Mouse (Mus musculus): ENCODE measurements around the gene Mfsd12.

DNA sequence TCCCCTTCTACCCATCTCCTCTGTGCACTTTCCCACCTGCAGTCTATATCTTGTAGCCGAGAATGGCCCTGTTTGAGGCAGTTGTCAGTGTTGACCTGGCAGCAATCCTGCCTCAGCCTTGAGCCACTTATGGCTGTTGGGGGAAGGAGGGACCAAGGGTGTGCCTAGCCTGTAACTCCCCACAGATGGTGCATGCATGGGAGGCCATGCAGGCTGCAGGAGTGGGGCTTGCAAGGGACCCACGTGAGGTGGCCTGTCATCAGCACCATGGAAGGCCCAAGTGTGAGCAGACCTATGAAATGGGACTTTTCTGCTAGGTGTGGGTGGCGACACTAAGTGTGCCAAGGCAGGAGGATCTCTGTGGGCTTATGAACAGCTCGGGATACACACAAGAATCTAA lies 7.8 kb downstream of the Mfsd12 start:
- TF ChIP-seq CTCF (conservative IDR thresholded peaks at IDR 0.05; ENCODE audit: low read length) = no peak
- no peak for TF ChIP-seq POU5F1 (IDR thresholded peaks at IDR 0.05; ENCODE audit: borderline replicate concordance, low read length)
